Mouse (Mus musculus): ENCODE measurements at regions not wholly inside any gene's neighbourhood (a gene's known extent, or its start where the extent isn't known, plus 50 kb on each side); places are given as distances from the start of the nearest gene placed in this dataset.
"Not testable (repeated sequence)": the region's sequence is repeated elsewhere in the genome, so short reads cannot be mapped to it uniquely, and the experiment has no call there.

- DNase-seq, result not testable (repeated sequence)
Observed at GRCm38 (mm10) chr12:113424598-113425208, 64.6 kb upstream of the Adam6b start.

DNA sequence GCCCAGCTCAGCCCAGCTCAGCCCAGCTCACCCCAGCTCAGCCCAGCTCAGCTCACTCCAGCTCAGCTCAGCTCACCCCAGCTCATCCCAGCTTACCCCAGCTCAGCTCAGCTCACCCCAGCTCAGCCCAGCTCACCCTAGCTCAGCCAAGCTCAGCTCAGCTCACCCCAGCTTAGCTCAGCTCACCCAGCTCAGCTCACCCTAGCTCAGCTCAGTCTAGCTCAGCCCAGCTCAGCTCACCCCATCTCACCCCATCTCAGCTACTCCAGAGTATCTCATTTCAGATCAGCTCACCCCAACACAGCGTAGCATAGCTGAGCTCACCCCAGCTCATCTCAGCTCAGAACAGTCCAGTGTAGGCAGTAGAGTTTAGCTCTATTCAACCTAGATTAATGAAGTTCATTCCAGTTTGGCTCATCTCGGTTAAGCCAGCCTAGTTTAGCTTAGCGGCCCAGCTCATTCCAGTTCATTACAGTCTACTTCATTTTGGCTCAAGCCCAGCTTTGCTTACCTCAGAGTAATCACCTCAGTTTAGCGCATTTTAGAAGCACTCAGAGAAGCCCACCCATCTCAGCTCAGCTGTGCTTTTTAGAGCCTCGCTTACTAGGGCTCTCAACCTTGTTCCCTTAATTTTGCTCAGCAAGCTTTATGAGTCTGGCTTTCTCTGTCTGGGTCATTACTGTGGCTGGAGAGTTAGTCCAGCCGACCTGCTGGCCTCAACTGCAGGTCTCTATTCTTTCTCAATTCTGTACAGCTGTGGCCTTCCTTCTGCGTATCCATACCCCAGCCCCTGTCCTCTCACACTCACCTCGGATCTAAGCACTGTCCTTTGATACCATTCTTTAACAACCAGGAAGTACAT is 63.9 kb upstream of the Adam6b start:
- no peak for DNase-seq

- no peak for DNase-seq
Observed at GRCm38 (mm10) chr12:113426636-113427035, 62.7 kb upstream of the Adam6b start.

- no peak for DNase-seq
Observed at GRCm38 (mm10) chr12:113427339-113427738, 62.0 kb upstream of the Adam6b start.

GRCm38 (mm10) chr12:113428461-113428860 is 60.9 kb upstream of the Adam6b start:
- no peak for DNase-seq

GRCm38 (mm10) chr12:113428901-113429300 is 60.4 kb upstream of the Adam6b start:
- no peak for DNase-seq

DNA sequence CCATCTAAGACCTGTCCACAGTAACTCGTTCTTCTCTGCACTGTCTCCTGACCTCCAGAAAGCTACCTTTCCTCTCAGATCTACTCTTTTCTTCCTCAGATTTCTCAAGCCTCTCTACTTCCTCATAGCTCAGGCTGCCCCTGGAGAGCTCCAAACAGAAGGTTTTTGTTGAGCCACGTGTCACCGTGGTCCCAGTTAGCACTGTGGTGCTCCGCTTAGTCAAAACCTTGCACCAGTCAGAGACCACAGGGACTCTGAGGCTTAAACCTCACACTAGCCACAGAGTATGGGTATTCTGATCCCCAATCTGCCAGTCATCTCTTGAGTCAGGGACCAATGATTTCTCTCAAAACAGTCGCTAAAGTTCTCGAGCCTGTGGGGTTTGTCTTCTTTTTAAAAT is 59.0 kb upstream of the Adam6b start:
- DNase-seq, result no peak
